Mouse (Mus musculus) stomach, embryonic 16.5 days (tissue): ENCODE measurements around the gene Gle1. TPM values are rescaled to one million over a fixed set of nuclear protein-coding genes. Genes with fewer than 3 reads are reported as not detected.

ENCODE experiments used
- ATAC-seq: fragments of 200-750 bp; cut with Nextera tagmentation; 2 replicates; pipeline ENCODE4 v1.8.0; 2017; ENCODE audit warnings: moderate number of reproducible peaks, moderate TSS enrichment; ENCODE audit not compliant: insufficient read depth, low FRiP score
- H3K27ac ChIP-seq: fragments of 300-500 bp; sonication (generic); 2 replicates; pipeline ENCODE4 v1.5.1; 2014; ENCODE audit warnings: low read length
- H3K27me3 ChIP-seq: fragments of 300-500 bp; sonication (generic); 2 replicates; pipeline ENCODE4 v1.6.1; 2014; ENCODE audit warnings: low read length, control low read depth, mixed read lengths; ENCODE audit not compliant: control insufficient read depth, insufficient read depth
- H3K36me3 ChIP-seq: fragments of 300-500 bp; sonication (generic); 2 replicates; pipeline ENCODE4 v1.6.1; 2014; ENCODE audit warnings: low read length; ENCODE audit not compliant: control insufficient read depth, insufficient read depth
- H3K4me1 ChIP-seq: fragments of 300-500 bp; sonication (generic); 2 replicates; pipeline ENCODE4 v1.6.1; 2014; ENCODE audit warnings: low read length, control low read depth, mixed read lengths; ENCODE audit not compliant: control insufficient read depth, insufficient read depth
- H3K4me2 ChIP-seq: fragments of 300-500 bp; sonication (generic); 2 replicates; pipeline ENCODE4 v1.6.1; 2014; ENCODE audit warnings: low read depth, low read length, mixed read lengths
- H3K4me3 ChIP-seq: fragments of 300-500 bp; sonication (generic); replicated peaks from 2 replicates; pipeline ENCODE4 v1.5.1; 2014; ENCODE audit warnings: mild to moderate bottlenecking, low read length
- H3K9ac ChIP-seq: fragments of 300-500 bp; sonication (generic); 2 replicates; pipeline ENCODE4 v1.6.1; 2014; ENCODE audit warnings: low read length
- H3K9me3 ChIP-seq: fragments of 300-500 bp; sonication (generic); replicated peaks from 2 replicates; pipeline ENCODE4 v1.6.1; 2016; ENCODE audit warnings: low read length, control low read depth; ENCODE audit not compliant: control insufficient read depth
- WGBS: fragments of 180-500 bp; shearing (Covaris S2); extraction: QIAGEN DNeasy Blood & Tissue Kit; methylation state at CpG from one replicate; pipeline ENCODE4 v1.1.7; 2014; 5-methylcytosine and 5-hydroxymethylcytosine counted together
- microRNA-seq: library from miRNA; unstranded; fragments of <30 nt; microRNA quantifications from one replicate; pipeline ENCODE4, GENCODE M21; 2016
- polyA plus RNA-seq: library from polyadenylated mRNA; unstranded; fragments of >200 nt; fragmentation: Nextera tagmentation; extraction: Ambion mirVana; gene quantifications from 2 replicates; pipeline ENCODE4 v1.2.1, GENCODE M21; 2015

Gle1 gene
- polyA plus RNA-seq, 1 experiment from 2014 or later, result 50.0 TPM

DNA sequence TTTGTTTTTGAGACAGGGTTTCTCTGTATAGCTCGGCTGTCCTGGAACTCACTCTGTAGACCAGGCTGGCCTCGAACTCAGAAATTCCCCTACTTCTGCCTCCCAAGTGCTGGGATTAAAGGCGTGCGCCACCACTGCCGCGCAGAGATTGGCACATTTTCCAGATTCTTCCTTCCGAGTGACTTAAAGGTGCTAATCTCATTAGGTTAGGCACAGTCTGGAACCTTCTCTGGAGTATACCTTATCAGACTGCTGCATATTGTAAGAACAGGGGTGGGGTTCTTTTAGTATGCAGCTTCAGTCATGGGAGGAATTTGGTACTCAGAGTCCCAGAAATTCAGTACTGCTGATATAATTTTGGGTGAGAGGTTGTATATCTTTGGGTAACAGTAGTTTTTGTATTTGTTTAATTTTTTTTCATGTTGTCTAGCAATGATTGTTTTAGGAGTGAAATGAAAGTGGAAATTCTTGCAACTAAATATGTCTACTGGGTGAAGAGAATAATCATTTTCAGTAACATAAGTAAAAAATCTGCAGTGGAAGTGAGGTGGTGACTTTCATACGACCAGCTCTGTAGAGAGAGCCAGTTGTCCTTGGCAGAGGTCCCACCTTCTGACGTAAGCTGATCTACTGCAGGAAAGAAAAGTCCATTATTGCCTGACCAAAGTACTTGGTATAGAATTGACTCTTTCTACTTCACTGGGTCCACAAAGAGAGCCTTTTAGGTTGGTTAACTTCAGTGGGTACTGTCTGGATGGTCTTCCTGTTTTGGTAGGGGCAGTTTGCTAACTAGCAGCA, 36.8 kb downstream of the Gle1 start:
- ATAC-seq, result 0 out of 2 replicates have a peak, but pooled peaks have one; percentile 60
- Histone ChIP-seq H3K9me3 (no peaks in the 10 kb centered on the region), H3K4me2 (no peak overlapping the region), H3K36me3 (no peaks in the 10 kb centered on the region), H3K9ac (no peak overlapping the region), H3K27me3 (no peaks in the 10 kb centered on the region), H3K4me3 (no peak overlapping the region), H3K4me1 (peaks cover 24% of the 10 kb centered on the region), H3K27ac (peak overlapping the region; percentile 38; the same call in 1 of the 2 replicates)
- WGBS, result 69% methylated on average over 9 of the region's 9 CpGs

DNA sequence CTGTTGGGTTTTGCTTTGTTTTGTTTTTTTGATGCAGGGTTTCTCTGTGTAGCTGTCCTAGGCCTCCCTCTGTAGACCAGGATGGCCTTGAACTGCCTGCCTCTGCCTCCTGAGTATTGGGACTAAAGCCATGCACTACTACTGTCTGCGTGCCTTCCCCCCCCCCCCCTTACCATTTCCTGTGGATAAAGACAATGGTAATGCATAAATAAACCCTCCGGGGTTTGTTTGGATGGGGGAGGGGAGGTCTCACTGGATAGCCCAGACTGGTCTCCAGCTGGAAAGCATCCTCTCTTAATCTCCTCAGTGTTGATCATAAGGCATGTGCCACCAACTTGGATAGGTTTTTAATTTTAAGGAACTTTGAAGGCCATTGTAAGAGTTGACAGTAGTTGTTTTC, 38.3 kb downstream of the Gle1 start:
- H3K9me3 ChIP-seq, result no peaks in the 10 kb centered on the region
- 12% methylated on average over 2 of the region's 2 CpGs for WGBS
- H3K4me2 ChIP-seq, result no peak overlapping the region
- H3K9ac ChIP-seq, result no peak overlapping the region
- no peak overlapping the region for H3K27ac ChIP-seq
- H3K36me3 ChIP-seq, result 0 out of 2 replicates have a peak, but pooled peaks cover 1% of the 10 kb centered on the region
- H3K4me1 ChIP-seq, result peaks cover 15% of the 10 kb centered on the region
- H3K27me3 ChIP-seq, result no peaks in the 10 kb centered on the region
- ATAC-seq, result peak; percentile 47; the same call in 1 of the 2 replicates
- no peak overlapping the region for H3K4me3 ChIP-seq

DNA sequence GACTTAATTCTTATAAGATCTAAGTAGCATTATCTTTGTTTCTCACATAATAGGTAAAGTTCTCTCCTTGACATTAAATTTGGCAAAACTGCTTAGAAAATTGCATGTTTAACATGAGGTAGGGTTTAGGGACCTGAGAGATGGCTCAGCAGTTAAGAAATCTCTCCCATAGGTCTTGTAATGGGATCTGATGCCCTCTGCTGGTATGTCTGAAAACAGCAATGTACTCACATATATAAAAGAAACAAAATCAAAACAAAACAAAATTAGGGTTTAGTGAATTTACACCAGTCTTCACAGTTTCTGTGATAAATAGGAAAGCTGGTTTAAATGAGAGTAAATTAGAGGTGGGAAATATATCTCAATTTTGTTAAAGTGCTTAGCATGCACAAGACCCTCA, 42.1 kb downstream of the Gle1 start:
- no peak for ATAC-seq
- H3K27me3 ChIP-seq, result no peaks in the 10 kb centered on the region
- peaks cover 21% of the 10 kb centered on the region for H3K36me3 ChIP-seq
- H3K4me2 ChIP-seq, result no peak overlapping the region
- no peaks in the 10 kb centered on the region for H3K9me3 ChIP-seq
- H3K4me1 ChIP-seq, result peaks cover 5% of the 10 kb centered on the region
- H3K27ac ChIP-seq, result no peak overlapping the region
- no peak overlapping the region for H3K4me3 ChIP-seq
- no peak overlapping the region for H3K9ac ChIP-seq

DNA sequence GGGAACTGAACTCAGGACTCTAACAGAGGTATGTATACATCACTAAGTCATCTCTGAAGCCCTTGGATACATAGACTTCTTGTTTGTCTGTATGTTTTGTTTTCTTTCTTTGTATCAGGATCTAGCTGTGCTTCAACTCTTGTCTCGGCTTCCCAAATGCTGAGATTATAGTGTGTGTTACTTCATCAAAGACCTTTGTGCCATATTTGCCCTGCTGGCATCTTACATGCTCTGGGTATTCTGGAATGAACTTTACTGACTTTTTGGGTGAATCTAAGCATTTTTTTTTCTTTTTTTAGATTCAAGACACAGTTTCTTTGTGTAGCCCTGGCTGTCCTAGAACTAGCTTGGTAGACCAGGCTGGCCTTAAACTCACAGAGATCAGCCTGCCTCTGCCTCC, 45.4 kb downstream of the Gle1 start:
- H3K9me3 ChIP-seq, result no peaks in the 10 kb centered on the region
- ATAC-seq, result no peak
- H3K36me3 ChIP-seq, result peaks cover 36% of the 10 kb centered on the region
- no peak overlapping the region for H3K4me2 ChIP-seq
- 94% methylated on average over 1 of the region's 1 CpGs for WGBS
- H3K4me1 ChIP-seq, result no peaks in the 10 kb centered on the region
- H3K27ac ChIP-seq, result no peak overlapping the region
- no peaks in the 10 kb centered on the region for H3K27me3 ChIP-seq
- H3K4me3 ChIP-seq, result no peak overlapping the region
- no peak overlapping the region for H3K9ac ChIP-seq

DNA sequence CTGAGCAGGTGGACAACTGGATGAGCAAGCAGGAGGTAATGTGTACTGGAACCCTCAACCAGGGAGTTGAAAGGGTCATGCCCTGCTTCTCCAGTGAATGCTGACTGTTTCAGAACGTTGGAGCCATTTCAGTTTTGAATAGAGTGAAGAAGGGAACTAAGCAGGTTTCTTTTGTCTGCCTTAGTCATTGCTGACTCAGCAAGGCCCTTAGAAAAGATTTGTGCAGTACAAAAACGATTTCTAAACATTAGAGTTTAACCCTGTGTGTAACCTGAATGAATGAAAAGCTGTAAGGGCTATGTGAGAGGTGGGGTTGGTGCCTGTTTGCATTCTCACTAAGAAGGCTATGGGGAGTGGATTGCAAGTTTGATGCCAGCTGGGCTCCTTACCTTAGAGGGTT, 56.7 kb downstream of the Gle1 start:
- Histone ChIP-seq H3K9ac (no peak overlapping the region), H3K4me1 (no peaks in the 10 kb centered on the region), H3K4me3 (no peak overlapping the region), H3K36me3 (peaks cover 45% of the 10 kb centered on the region; the same call in 1 of the 2 replicates), H3K9me3 (no peaks in the 10 kb centered on the region), H3K27ac (no peak overlapping the region), H3K4me2 (no peak overlapping the region), H3K27me3 (no peaks in the 10 kb centered on the region)
- WGBS, result 51% methylated on average over 2 of the region's 2 CpGs
- no peak for ATAC-seq

DNA sequence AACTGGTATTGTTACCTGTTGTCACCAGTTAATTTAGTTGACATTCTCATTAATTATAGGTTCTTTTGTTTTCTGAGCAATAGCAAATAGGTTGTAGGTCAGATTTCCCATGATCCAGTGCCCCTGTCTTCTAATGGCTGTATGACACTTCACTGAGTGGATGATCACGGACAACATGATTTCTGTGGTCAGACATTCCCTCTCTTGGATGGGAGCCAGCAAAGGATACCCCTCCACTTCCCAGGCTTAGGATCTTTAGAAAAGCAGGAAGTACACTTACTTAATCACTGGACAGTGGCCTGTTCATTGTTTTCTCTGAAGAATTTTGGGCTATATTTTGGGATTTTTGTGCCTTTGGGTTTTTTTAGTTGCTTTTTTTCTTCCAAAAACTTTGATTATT, 73.9 kb downstream of the Gle1 start:
- 42% methylated on average over 1 of the region's 1 CpGs for WGBS
- no peaks in the 10 kb centered on the region for H3K27me3 ChIP-seq

More for the DNA sequence above, 73.9 kb downstream of the Gle1 start:
- H3K4me3 ChIP-seq, result no peak overlapping the region
- no peaks in the 10 kb centered on the region for H3K9me3 ChIP-seq
- no peaks in the 10 kb centered on the region for H3K4me1 ChIP-seq
- ATAC-seq, result no peak
- no peak overlapping the region for H3K4me2 ChIP-seq
- no peak overlapping the region for H3K27ac ChIP-seq
- H3K36me3 ChIP-seq, result peaks cover 66% of the 10 kb centered on the region
- no peak overlapping the region for H3K9ac ChIP-seq

Small RNA genes within 50 kb of the gene (microRNA-seq; reads per million reads assigned to microRNA genes)
- not detected for gene Mir6997

Other genes with a start within 250 kb of the Gle1 start
- 0.74 and 0.91 TPM in 2 replicates for gene Gm13420, start 183.7 kb upstream of the Gle1 start, polyA plus RNA-seq
- not detected in 2 replicates for gene Gm13547, start 176.1 kb upstream of the Gle1 start, polyA plus RNA-seq
- 34.5 and 34.6 TPM in 2 replicates for gene Coq4, start 147.9 kb upstream of the Gle1 start, polyA plus RNA-seq
- 25.2 and 30.9 TPM in 2 replicates for gene Trub2, start 146.9 kb upstream of the Gle1 start, polyA plus RNA-seq
- 22.0 and 23.6 TPM in 2 replicates for gene Slc27a4, start 132.8 kb upstream of the Gle1 start, polyA plus RNA-seq
- 19.5 and 22.0 TPM in 2 replicates for gene Urm1, start 115.4 kb upstream of the Gle1 start, polyA plus RNA-seq
- 38.3 and 38.9 TPM in 2 replicates for gene Cercam, start 66.3 kb upstream of the Gle1 start, polyA plus RNA-seq
- 50.9 and 56.1 TPM in 2 replicates for gene Odf2, start 46.2 kb upstream of the Gle1 start, polyA plus RNA-seq
- gene Sptan1, start 30.1 kb downstream of the Gle1 start, polyA plus RNA-seq, result 84.2 and 96.3 TPM in 2 replicates
- 23.2 and 26.1 TPM in 2 replicates for gene Wdr34, start 113.5 kb downstream of the Gle1 start, polyA plus RNA-seq
- 324 and 336 TPM in 2 replicates for gene Set, start 122.0 kb downstream of the Gle1 start, polyA plus RNA-seq
- 8.9 and 9.6 TPM in 2 replicates for gene Pkn3, start 142.3 kb downstream of the Gle1 start, polyA plus RNA-seq
- 37.4 and 41.4 TPM in 2 replicates for gene Zdhhc12, start 158.2 kb downstream of the Gle1 start, polyA plus RNA-seq
- gene Zer1, start 189.2 kb downstream of the Gle1 start, polyA plus RNA-seq, result 5.1 and 5.4 TPM in 2 replicates
- gene Tbc1d13, start 198.3 kb downstream of the Gle1 start, polyA plus RNA-seq, result 5.2 and 5.4 TPM in 2 replicates
- gene Endog, start 236.1 kb downstream of the Gle1 start, polyA plus RNA-seq, result 17.5 and 19.0 TPM in 2 replicates
- gene Spout1, start 243.0 kb downstream of the Gle1 start, polyA plus RNA-seq, result 62.7 and 65.6 TPM in 2 replicates